Comparison of ENCODE assay signal across 8 mouse cellular contexts in the genomic region with DNA sequence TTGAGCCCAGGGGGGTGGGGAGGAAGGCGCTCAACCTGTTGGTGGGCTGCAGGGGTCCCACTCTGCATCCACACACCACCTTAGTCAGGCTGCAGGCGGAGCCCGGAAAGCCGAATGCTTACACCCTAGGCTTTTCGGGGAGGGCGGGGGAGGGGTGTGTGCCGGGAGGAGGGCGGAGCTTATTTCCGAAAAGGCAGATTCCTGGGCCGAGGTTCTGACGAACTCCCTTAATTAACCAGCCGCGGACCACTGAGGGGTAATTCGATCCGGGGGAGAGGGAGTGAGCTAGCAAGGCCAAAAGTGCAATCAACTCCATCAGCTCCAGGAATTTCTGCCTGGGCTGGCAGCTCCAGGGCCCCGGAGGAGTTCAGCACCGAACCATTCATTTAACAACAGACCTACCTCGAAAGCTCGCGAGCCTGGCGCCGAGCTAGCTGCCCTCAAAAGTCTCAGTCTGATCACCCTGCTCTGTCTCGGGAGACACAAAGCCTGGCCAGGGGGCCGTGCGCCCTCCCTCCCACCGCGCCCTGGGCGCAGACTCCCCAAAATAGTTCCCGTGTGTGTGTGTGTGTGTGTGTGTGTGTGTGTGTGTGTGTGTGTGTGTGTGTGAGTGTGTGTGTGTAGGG. TPM values are rescaled to one million over a fixed set of nuclear protein-coding genes. Genes with fewer than 3 reads are reported as not detected.
DNase-seq lines count a peak whose midpoint lies in the region; ATAC-seq and TF ChIP-seq lines count a peak whose summit lies in the region.

No protein-coding gene starts in this region.

- H3K36me3 ChIP-seq in forebrain, embryonic 11.5 days (ENCODE audit: control insufficient read depth, insufficient read depth, low read length), result no peaks in the 10 kb centered on the region
- peaks cover 4% of the 10 kb centered on the region; the same call in 1 of the 2 replicates for H3K36me3 ChIP-seq in heart, embryonic 16.5 days (ENCODE audit: control insufficient read depth, insufficient read depth)
- H3K36me3 ChIP-seq in liver, embryonic 16.5 days (ENCODE audit: control insufficient read depth, insufficient read depth), result no peaks in the 10 kb centered on the region
- H3K36me3 ChIP-seq in neural tube, embryonic 12.5 days, result no peaks in the 10 kb centered on the region

- H3K9ac ChIP-seq in forebrain, embryonic 11.5 days (ENCODE audit: low read length), result peak overlapping the region; percentile 68
- H3K9ac ChIP-seq in heart, embryonic 16.5 days (ENCODE audit: low read length), result peak overlapping the region; percentile 89
- peak overlapping the region; percentile 63 for H3K9ac ChIP-seq in liver, embryonic 16.5 days (ENCODE audit: low read depth, low read length)
- peak overlapping the region; percentile 69 for H3K9ac ChIP-seq in neural tube, embryonic 12.5 days

- WGBS in forebrain, embryonic 11.5 days, result under 1% methylated on average over 25 of the region's 29 CpGs
- 0% methylated on average over 28 of the region's 29 CpGs for WGBS in heart, embryonic 16.5 days
- WGBS in liver, embryonic 16.5 days (ENCODE audit: insufficient replicate concordance), result under 1% methylated on average over 29 of the region's 29 CpGs
- WGBS in neural tube, embryonic 12.5 days, result 0% methylated on average over 29 of the region's 29 CpGs

- H3K4me2 ChIP-seq in forebrain, embryonic 11.5 days (ENCODE audit: low read depth, low read length, severe bottlenecking), result peak overlapping the region; percentile 94
- peak overlapping the region; percentile 90 for H3K4me2 ChIP-seq in heart, embryonic 16.5 days (ENCODE audit: low read depth, low read length)
- peak overlapping the region; percentile 65 for H3K4me2 ChIP-seq in liver, embryonic 16.5 days (ENCODE audit: low read depth, low read length)
- H3K4me2 ChIP-seq in neural tube, embryonic 12.5 days (replicated peaks), result peak overlapping the region; percentile 91

- TF ChIP-seq CTCF in brain, embryonic 14.5 days (IDR thresholded peaks at IDR 0.05; ENCODE audit: borderline replicate concordance, extremely low read depth, insufficient read depth, insufficient read length), result no peak

- peaks cover 2% of the 10 kb centered on the region; the same call in 1 of the 2 replicates for H3K27me3 ChIP-seq in forebrain, embryonic 11.5 days (ENCODE audit: control insufficient read depth, insufficient read depth, low read length)
- H3K27me3 ChIP-seq in heart, embryonic 16.5 days (ENCODE audit: control insufficient read depth, insufficient read depth, low read length), result no peaks in the 10 kb centered on the region
- H3K27me3 ChIP-seq in liver, embryonic 16.5 days (ENCODE audit: control insufficient read depth, insufficient read depth, low read depth, low read length), result peaks cover 24% of the 10 kb centered on the region
- no peaks in the 10 kb centered on the region for H3K27me3 ChIP-seq in neural tube, embryonic 12.5 days (replicated peaks)

- peak; percentile 74 for ATAC-seq in forebrain, embryonic 11.5 days (replicated peaks; ENCODE audit: low FRiP score)
- peak; percentile 71 for ATAC-seq in heart, embryonic 16.5 days (replicated peaks; ENCODE audit: extremely low read depth, insufficient read depth, low FRiP score)
- peak; percentile 69 for ATAC-seq in liver, embryonic 16.5 days (ENCODE audit: low read depth)
- peak; percentile 35 for ATAC-seq in neural tube, embryonic 12.5 days (ENCODE audit: low FRiP score, low read depth)

- peak overlapping the region; percentile 56 for H3K4me3 ChIP-seq in forebrain, embryonic 11.5 days (ENCODE audit: low read depth, low read length)
- peak overlapping the region; percentile 86 for H3K4me3 ChIP-seq in heart, embryonic 16.5 days (ENCODE audit: low read length)
- H3K4me3 ChIP-seq in liver, embryonic 16.5 days (ENCODE audit: low read depth, low read length), result peak overlapping the region; percentile 61
- H3K4me3 ChIP-seq in neural tube, embryonic 12.5 days, result peak overlapping the region; percentile 63

- DNase-seq in CD8-positive naive resting alpha-beta T cell, adult 2 months (ENCODE audit: low read depth in 2 of 2, low spot score in 2 of 2), result peak; percentile 49 to 69
- DNase-seq in brain, embryonic 14.5 days (ENCODE audit: low read depth), result peak; percentile 80
- DNase-seq in forebrain, embryonic 11.5 days (ENCODE audit: low spot score), result peak; percentile 85
- peak; percentile 80 to 89 for DNase-seq in kidney, postnatal 25 days
- peak; percentile 76 for DNase-seq in testis, postnatal 10 days (ENCODE audit: low spot score)

- H3K27ac ChIP-seq in forebrain, embryonic 11.5 days (ENCODE audit: low read depth, low read length), result no peak overlapping the region
- H3K27ac ChIP-seq in heart, embryonic 16.5 days (ENCODE audit: low read length), result peak overlapping the region; percentile 95
- peak overlapping the region; percentile 80 for H3K27ac ChIP-seq in liver, embryonic 16.5 days (ENCODE audit: low read length)
- H3K27ac ChIP-seq in neural tube, embryonic 12.5 days, result peak overlapping the region; percentile 74

- no peaks in the 10 kb centered on the region for H3K9me3 ChIP-seq in forebrain, embryonic 11.5 days (ENCODE audit: control insufficient read depth, low read length)
- H3K9me3 ChIP-seq in heart, embryonic 16.5 days (replicated peaks; ENCODE audit: control insufficient read depth, low read length), result no peaks in the 10 kb centered on the region
- H3K9me3 ChIP-seq in liver, embryonic 16.5 days (replicated peaks; ENCODE audit: control insufficient read depth, low read length), result no peaks in the 10 kb centered on the region
- H3K9me3 ChIP-seq in neural tube, embryonic 12.5 days, result no peaks in the 10 kb centered on the region

- no peak for TF ChIP-seq POLR2A in brain, embryonic 14.5 days (IDR thresholded peaks at IDR 0.05; ENCODE audit: borderline replicate concordance, extremely low read depth, insufficient read depth, insufficient read length, poor library complexity, severe bottlenecking)

- 0 out of 2 replicates have a peak, but pooled peaks cover 3% of the 10 kb centered on the region for H3K4me1 ChIP-seq in forebrain, embryonic 11.5 days (replicated peaks; ENCODE audit: control insufficient read depth, insufficient read depth, low read length)
- H3K4me1 ChIP-seq in heart, embryonic 16.5 days (ENCODE audit: control insufficient read depth, insufficient read depth, low read length), result peaks cover 8% of the 10 kb centered on the region; the same call in 1 of the 2 replicates
- H3K4me1 ChIP-seq in liver, embryonic 16.5 days (ENCODE audit: control insufficient read depth, low read depth, low read length), result no peaks in the 10 kb centered on the region; the same call in 1 of the 2 replicates
- H3K4me1 ChIP-seq in neural tube, embryonic 12.5 days, result peaks cover 10% of the 10 kb centered on the region; the same call in 1 of the 2 replicates

RNA-seq across cellular contexts. Expression of a gene that starts 2.1 kb away (rescaled TPM):
- polyA plus RNA-seq in brain, embryonic 14.5 days (2012; rRNA removed), result 5.9 and 11.2 TPM in 2 replicates
- 16.0 and 17.1 TPM in 2 replicates for polyA plus RNA-seq in forebrain, embryonic 11.5 days (2014; fragmentation: Nextera tagmentation; extraction: Ambion mirVana)
- polyA plus RNA-seq in heart, embryonic 16.5 days (2015; fragmentation: Nextera tagmentation; extraction: Ambion mirVana), result 19.5 and 19.6 TPM in 2 replicates
- polyA plus RNA-seq in liver, embryonic 16.5 days (2015; fragmentation: Nextera tagmentation; extraction: Ambion mirVana), result 6.7 and 7.8 TPM in 2 replicates
- polyA plus RNA-seq in neural tube, embryonic 12.5 days (2016; fragmentation: Nextera tagmentation; extraction: Ambion mirVana), result 18.3 and 20.5 TPM in 2 replicates
